Mouse (Mus musculus): ENCODE results near the gene Mpp4. TPM values are rescaled to one million over a fixed set of nuclear protein-coding genes. Genes with fewer than 3 reads are reported as not detected.

Gene Mpp4
- polyA plus RNA-seq, 1 experiment from 2014 or later = 0.28 TPM

- no peak overlapping the region for H3K27ac ChIP-seq (ENCODE audit: low read depth)
- no peak overlapping the region for H3K4me2 ChIP-seq (ENCODE audit: low read depth, low read length)
- H3K9me3 ChIP-seq (ENCODE audit: low read length) = no peaks in the 10 kb centered on the region
- H3K4me3 ChIP-seq (ENCODE audit: low read depth, low read length) = no peak overlapping the region
- no peak for TF ChIP-seq EP300 (IDR thresholded peaks at IDR 0.05; ENCODE audit: low read depth)
- no peak for TF ChIP-seq CTCF (IDR thresholded peaks at IDR 0.05; ENCODE audit: low read depth)
- ATAC-seq (no peak), DNase-seq (no peak)
- 76% methylated on average over 5 of the region's 5 CpGs for WGBS (ENCODE audit: insufficient replicate concordance)
- H3K4me1 ChIP-seq (ENCODE audit: insufficient read depth) = no peaks in the 10 kb centered on the region
- H3K27me3 ChIP-seq (ENCODE audit: insufficient read depth, low read length) = no peaks in the 10 kb centered on the region
- H3K9ac ChIP-seq (replicated peaks) = no peak overlapping the region
- peaks cover 26% of the 10 kb centered on the region for H3K36me3 ChIP-seq (replicated peaks; ENCODE audit: insufficient read depth, low read length)
Observed at GRCm38 (mm10) chr1:59163918-59164317, 729 bp upstream of the Mpp4 start.

- Histone ChIP-seq H3K27ac (ENCODE audit: low read depth) (no peak overlapping the region), H3K27me3 (ENCODE audit: insufficient read depth, low read length) (no peaks in the 10 kb centered on the region), H3K9ac (replicated peaks) (no peak overlapping the region), H3K4me3 (ENCODE audit: low read depth, low read length) (no peak overlapping the region), H3K9me3 (ENCODE audit: low read length) (no peaks in the 10 kb centered on the region), H3K4me2 (ENCODE audit: low read depth, low read length) (no peak overlapping the region), H3K4me1 (ENCODE audit: insufficient read depth) (no peaks in the 10 kb centered on the region), H3K36me3 (replicated peaks; ENCODE audit: insufficient read depth, low read length) (peaks cover 21% of the 10 kb centered on the region)
- no peak for DNase-seq
- 77% methylated on average over 8 of the region's 8 CpGs for WGBS (ENCODE audit: insufficient replicate concordance)
- ATAC-seq = no peak
- TF ChIP-seq CTCF (IDR thresholded peaks at IDR 0.05; ENCODE audit: low read depth) (no peak), EP300 (IDR thresholded peaks at IDR 0.05; ENCODE audit: low read depth) (no peak)
Observed at GRCm38 (mm10) chr1:59162309-59163024, 722 bp downstream of the Mpp4 start.

GRCm38 (mm10) chr1:59161396-59161795, 1.8 kb downstream of the Mpp4 start:
- H3K27me3 ChIP-seq (ENCODE audit: insufficient read depth, low read length) = no peaks in the 10 kb centered on the region
- 86% methylated on average over 6 of the region's 6 CpGs for WGBS (ENCODE audit: insufficient replicate concordance)
- no peak overlapping the region for H3K27ac ChIP-seq (ENCODE audit: low read depth)
- no peaks in the 10 kb centered on the region for H3K9me3 ChIP-seq (ENCODE audit: low read length)
- no peak overlapping the region for H3K9ac ChIP-seq (replicated peaks)
- DNase-seq = no peak
- no peak for ATAC-seq
- TF ChIP-seq EP300 (IDR thresholded peaks at IDR 0.05; ENCODE audit: low read depth) = no peak
- no peak overlapping the region for H3K4me2 ChIP-seq (ENCODE audit: low read depth, low read length)
- no peaks in the 10 kb centered on the region for H3K4me1 ChIP-seq (ENCODE audit: insufficient read depth)
- H3K36me3 ChIP-seq (replicated peaks; ENCODE audit: insufficient read depth, low read length) = peaks cover 10% of the 10 kb centered on the region
- no peak overlapping the region for H3K4me3 ChIP-seq (ENCODE audit: low read depth, low read length)

GRCm38 (mm10) chr1:59160871-59161270, 2.3 kb downstream of the Mpp4 start:
- no peak overlapping the region for H3K4me3 ChIP-seq (ENCODE audit: low read depth, low read length)
- no peak overlapping the region for H3K9ac ChIP-seq (replicated peaks)
- ATAC-seq (no peak), DNase-seq (no peak)
- 86% methylated on average over 6 of the region's 6 CpGs for WGBS (ENCODE audit: insufficient replicate concordance)
- TF ChIP-seq EP300 (IDR thresholded peaks at IDR 0.05; ENCODE audit: low read depth) = no peak
- no peak for TF ChIP-seq CTCF (IDR thresholded peaks at IDR 0.05; ENCODE audit: low read depth)
- H3K36me3 ChIP-seq (replicated peaks; ENCODE audit: insufficient read depth, low read length) = peaks cover 10% of the 10 kb centered on the region
- H3K9me3 ChIP-seq (ENCODE audit: low read length) = no peaks in the 10 kb centered on the region
- no peak overlapping the region for H3K4me2 ChIP-seq (ENCODE audit: low read depth, low read length)
- H3K27ac ChIP-seq (ENCODE audit: low read depth) = no peak overlapping the region
- H3K4me1 ChIP-seq (ENCODE audit: insufficient read depth) = no peaks in the 10 kb centered on the region
- H3K27me3 ChIP-seq (ENCODE audit: insufficient read depth, low read length) = no peaks in the 10 kb centered on the region

- Histone ChIP-seq H3K36me3 (replicated peaks; ENCODE audit: insufficient read depth, low read length) (peaks cover 10% of the 10 kb centered on the region), H3K9ac (replicated peaks) (no peak overlapping the region), H3K4me3 (ENCODE audit: low read depth, low read length) (no peak overlapping the region), H3K9me3 (ENCODE audit: low read length) (no peaks in the 10 kb centered on the region), H3K4me1 (ENCODE audit: insufficient read depth) (no peaks in the 10 kb centered on the region), H3K4me2 (ENCODE audit: low read depth, low read length) (no peak overlapping the region), H3K27ac (ENCODE audit: low read depth) (no peak overlapping the region), H3K27me3 (ENCODE audit: insufficient read depth, low read length) (no peaks in the 10 kb centered on the region)
- DNase-seq = no peak
- WGBS (ENCODE audit: insufficient replicate concordance) = 73% methylated on average over 3 of the region's 3 CpGs
- ATAC-seq = no peak
- no peak for TF ChIP-seq EP300 (IDR thresholded peaks at IDR 0.05; ENCODE audit: low read depth)
- no peak for TF ChIP-seq CTCF (IDR thresholded peaks at IDR 0.05; ENCODE audit: low read depth)
Observed at GRCm38 (mm10) chr1:59159136-59159535, 4.1 kb downstream of the Mpp4 start.

GRCm38 (mm10) chr1:59158498-59158897, 4.7 kb downstream of the Mpp4 start:
- no peak for ATAC-seq
- no peak for DNase-seq
- H3K27ac ChIP-seq (ENCODE audit: low read depth) = no peak overlapping the region
- H3K36me3 ChIP-seq (replicated peaks; ENCODE audit: insufficient read depth, low read length) = peaks cover 6% of the 10 kb centered on the region; the same call in 1 of the 2 replicates
- H3K4me3 ChIP-seq (ENCODE audit: low read depth, low read length) = no peak overlapping the region
- H3K9me3 ChIP-seq (ENCODE audit: low read length) = no peaks in the 10 kb centered on the region
- H3K4me2 ChIP-seq (ENCODE audit: low read depth, low read length) = no peak overlapping the region
- H3K27me3 ChIP-seq (ENCODE audit: insufficient read depth, low read length) = no peaks in the 10 kb centered on the region
- no peak overlapping the region for H3K9ac ChIP-seq (replicated peaks)
- no peak for TF ChIP-seq EP300 (IDR thresholded peaks at IDR 0.05; ENCODE audit: low read depth)
- no peak for TF ChIP-seq CTCF (IDR thresholded peaks at IDR 0.05; ENCODE audit: low read depth)
- no peaks in the 10 kb centered on the region for H3K4me1 ChIP-seq (ENCODE audit: insufficient read depth)
- WGBS (ENCODE audit: insufficient replicate concordance) = 83% methylated on average over 7 of the region's 7 CpGs
